Mouse (Mus musculus) left cerebral cortex, postnatal 14 days (tissue): ENCODE data around the gene Epn2. TPM values are rescaled to one million over a fixed set of nuclear protein-coding genes. Genes with fewer than 3 reads are reported as not detected.

Experiments
- DNase-seq, 2 experiments: peaks; one replicate each; pipeline ENCODE4 v3.0.0; 2021 to 2022; ENCODE audit warnings: low spot score in 2 of 2, mixed read lengths in 1 of 2
- intact Hi-C: fragments of 180-260 bp; cut with DNase I; formaldehyde crosslinking; loops from one replicate; pipeline ENCODE4 v1.15.1; 2025
- total RNA-seq, 2 experiments: library from RNA; stranded (reverse); gene quantifications; 2 replicates each; pipeline ENCODE4 v1.2.3; 2021

The Epn2 gene
- total RNA-seq, 2 experiments from 2014 or later = 115 TPM

DNA sequence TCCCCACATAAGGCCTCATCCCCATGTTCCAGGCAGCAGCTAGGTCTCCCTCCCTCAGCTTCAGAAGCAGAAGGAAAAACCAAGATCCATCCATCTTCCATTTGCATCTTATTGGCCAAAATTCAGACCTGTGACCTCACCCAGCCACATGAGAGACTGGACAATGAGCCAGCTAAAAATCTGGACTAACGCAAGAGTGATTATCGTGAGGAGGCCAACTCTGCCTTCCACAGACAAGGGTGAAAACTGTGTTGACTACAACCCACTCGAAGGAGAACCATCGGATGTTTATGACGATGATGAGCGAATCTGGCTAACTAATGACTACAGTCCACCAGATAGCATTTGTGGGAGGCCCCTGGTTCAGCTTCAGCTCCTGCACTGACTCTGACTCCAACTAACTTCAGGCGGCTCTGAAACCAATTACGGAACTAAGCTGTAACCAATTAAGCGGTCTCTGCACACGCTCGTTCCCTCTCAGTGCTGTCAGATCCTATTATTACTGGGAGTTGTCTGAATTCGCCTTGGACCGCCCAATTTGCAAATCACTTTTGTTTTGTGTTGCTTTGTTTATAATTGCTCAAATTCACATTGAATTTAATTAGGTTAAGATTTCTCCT lies 96.2 kb downstream of the Epn2 start:
- intact Hi-C loops = no loop called here
- no peak for DNase-seq

- no peak for DNase-seq
- intact Hi-C loops = no loop called here
Observed at GRCm38 (mm10) chr11:61481239-61482090, 98.0 kb downstream of the Epn2 start.

DNA sequence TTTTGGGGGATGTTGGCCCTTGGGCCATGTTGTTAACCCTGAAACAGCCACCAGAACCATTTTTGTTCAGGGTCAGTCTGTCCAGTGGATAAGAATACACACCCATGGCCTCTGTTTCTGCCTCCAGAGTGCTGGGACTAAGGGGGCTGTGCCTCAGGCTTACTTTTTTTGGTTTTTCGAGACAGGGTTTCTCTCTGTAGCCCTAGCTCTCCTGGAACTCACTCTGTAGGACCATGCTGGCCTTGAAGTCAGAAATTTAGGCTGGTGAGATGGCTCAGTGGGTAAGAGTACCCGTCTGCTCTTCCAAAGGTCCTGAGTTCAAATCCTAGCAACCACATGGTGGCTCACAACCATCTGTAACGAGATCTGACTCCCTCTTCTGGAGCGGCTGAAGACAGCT lies 100.7 kb downstream of the Epn2 start:
- intact Hi-C loops = no loop called here
- no peak for DNase-seq

DNA sequence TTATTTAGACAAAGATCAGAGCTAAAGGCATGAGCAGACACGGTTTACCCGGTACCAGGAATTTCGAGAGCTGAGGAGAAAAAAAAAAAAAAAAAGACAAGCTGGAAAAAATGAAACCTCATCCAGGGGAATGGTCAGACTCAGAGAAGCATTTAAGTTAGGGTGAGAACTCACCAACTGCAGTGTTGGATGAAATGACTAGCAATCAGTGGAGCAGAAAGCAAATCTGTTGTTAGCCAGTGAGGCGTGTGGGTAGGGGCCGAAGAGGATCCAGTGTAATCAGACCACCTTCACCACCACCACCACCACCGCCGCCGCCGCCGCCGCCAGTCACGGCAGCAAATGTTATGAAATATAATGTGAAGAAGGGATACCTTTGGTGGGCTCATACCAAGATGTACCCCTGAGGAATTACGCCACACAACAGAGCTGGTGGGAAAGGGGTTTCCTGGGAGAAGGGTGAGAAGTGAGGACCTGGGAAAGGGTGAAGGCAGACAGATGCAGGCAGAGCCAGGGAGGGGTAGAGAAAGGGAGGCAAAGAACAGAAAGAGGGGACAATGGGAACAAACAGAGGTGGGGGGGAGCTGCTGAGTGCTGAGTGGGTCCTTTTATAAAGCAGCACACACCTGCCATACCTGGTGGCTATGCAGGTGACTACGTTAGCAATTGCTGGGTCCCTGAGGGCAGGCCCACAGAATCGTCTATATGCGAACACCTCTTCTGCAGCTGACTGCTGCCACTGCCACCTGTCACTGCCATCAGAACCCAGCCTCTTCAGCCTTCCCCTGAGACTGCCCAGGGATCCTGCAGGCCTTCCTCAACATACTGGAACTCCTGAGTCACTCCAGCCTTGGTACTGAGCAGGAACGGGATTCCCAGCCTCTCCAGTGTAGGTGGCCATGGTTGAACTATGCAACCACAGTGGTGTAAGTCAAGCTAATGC lies 101.7 kb downstream of the Epn2 start:
- no peak for DNase-seq
- intact Hi-C loops = no loop called here

GRCm38 (mm10) chr11:61476786-61477382 lies 102.6 kb downstream of the Epn2 start:
- DNase-seq = no peak
- intact Hi-C loops = no loop called here

- intact Hi-C loops = no loop called here
- no peak for DNase-seq
Observed at GRCm38 (mm10) chr11:61473630-61474029, 105.9 kb downstream of the Epn2 start.

DNA sequence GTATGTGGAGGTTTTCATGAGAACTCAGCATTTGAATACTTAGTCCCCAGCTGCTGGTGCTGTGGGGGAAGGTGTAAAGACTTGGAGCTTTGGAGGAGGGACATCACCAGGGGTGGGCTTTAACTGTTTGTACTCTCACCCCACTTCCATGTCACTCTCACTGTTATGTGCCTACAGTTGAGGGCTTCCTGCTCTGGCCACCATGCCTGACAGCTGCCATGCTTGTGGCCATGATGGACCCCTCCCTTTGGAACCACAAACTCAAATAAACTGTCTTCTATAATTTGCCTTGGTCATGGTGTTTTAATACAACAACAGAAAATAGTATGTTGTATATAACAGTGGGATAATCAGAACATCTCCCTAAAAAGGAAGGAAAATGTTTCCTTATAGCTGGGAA lies 108.6 kb downstream of the Epn2 start:
- no peak for DNase-seq
- intact Hi-C loops = no loop called here

DNA sequence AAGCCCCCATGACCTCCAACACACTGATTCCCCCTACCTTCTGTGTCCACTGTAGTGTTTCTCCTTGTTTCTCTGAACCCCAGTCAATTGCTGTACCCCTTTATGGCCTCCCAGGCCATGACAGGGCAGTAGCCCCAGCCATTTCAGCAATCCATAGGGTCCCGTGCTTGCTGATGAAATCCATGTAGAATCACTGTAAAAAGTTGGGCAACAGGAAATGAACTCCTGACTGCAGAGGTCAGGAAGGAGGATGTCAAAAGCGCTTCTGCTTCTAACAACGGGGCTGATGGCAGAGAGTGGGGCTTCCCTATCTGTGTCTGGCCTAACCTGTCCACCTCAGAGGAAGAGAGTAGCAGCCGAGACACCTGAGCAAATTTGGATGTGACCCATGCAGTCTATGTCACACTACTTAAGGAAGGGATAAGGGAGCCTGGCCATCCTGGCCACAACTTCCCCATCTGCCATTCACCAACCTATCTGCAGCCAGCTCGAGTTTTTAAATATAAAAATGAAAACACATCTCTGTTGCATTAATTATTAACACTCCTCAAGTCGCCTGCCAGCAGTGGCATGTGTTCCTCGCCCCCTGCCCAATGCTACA lies 110.1 kb downstream of the Epn2 start:
- intact Hi-C loops = no loop called here
- no peak for DNase-seq

GRCm38 (mm10) chr11:61468534-61468933 lies 111.0 kb downstream of the Epn2 start:
- intact Hi-C loops = no loop called here
- no peak for DNase-seq

Other genes with a start within 250 kb of the Epn2 start
- under 1 TPM; 0.27 to 0.64 TPM for gene Slc47a2, start 236.8 kb downstream of the Epn2 start, total RNA-seq
- 1 to 10 TPM; 3.7 to 4.1 TPM for gene Slc47a1, start 201.3 kb downstream of the Epn2 start, total RNA-seq
- gene Rnf112, start 125.6 kb downstream of the Epn2 start, total RNA-seq = 100 to 1,000 TPM; 275 to 322 TPM
- 10 to 100 TPM; 11.1 to 11.6 TPM for gene Mfap4, start 94.3 kb downstream of the Epn2 start, total RNA-seq
- 10 to 100 TPM; 30.5 to 32.4 TPM for gene Mapk7, start 85.3 kb downstream of the Epn2 start, total RNA-seq
- 10 to 100 TPM; 38.0 to 44.1 TPM for gene B9d1, start 74.5 kb downstream of the Epn2 start, total RNA-seq
- 1 to 10 TPM; 6.7 to 9.2 TPM for gene Grap, start 73.6 kb upstream of the Epn2 start, total RNA-seq
- gene Fam83g, start 104.4 kb upstream of the Epn2 start, total RNA-seq = under 1 TPM in 1 of 2 experiments, not detected in 1; 0.09 TPM
- under 1 TPM; 0.18 to 0.27 TPM for gene Slc5a10, start 141.1 kb upstream of the Epn2 start, total RNA-seq
- 10 to 100 TPM; 32.4 to 35.0 TPM for gene Prpsap2, start 182.4 kb upstream of the Epn2 start, total RNA-seq